9 mouse cellular contexts compared by ENCODE assay signal in genomic region chr7:111182319-111182718, GRCm38 (mm10).
A peak's percentile ranks its signal among the peaks of the same experiment; 100 is the strongest.
DNase-seq lines count a peak whose midpoint lies in the region; ATAC-seq and TF ChIP-seq lines count a peak whose summit lies in the region.
"Had no signal": no experiment of that assay in that cellular context is flagged by ENCODE, and none has a peak within 500 bp of the region (broad histone marks: within the 10 kb centered on the region; RNA-seq: fewer than 3 reads in every experiment).

No protein-coding gene starts in this region.

- no peak overlapping the region for H3K4me2 ChIP-seq in heart, embryonic 16.5 days (ENCODE audit: low read depth, low read length)
- H3K4me2 ChIP-seq: limb, embryonic 12.5 days had no signal

- no peaks in the 10 kb centered on the region for H3K27me3 ChIP-seq in heart, embryonic 16.5 days (ENCODE audit: control insufficient read depth, insufficient read depth, low read length)
- H3K27me3 ChIP-seq: limb, embryonic 12.5 days had no signal

- peaks cover 28% of the 10 kb centered on the region for H3K4me1 ChIP-seq in heart, embryonic 16.5 days (ENCODE audit: control insufficient read depth, insufficient read depth, low read length)

- H3K9ac ChIP-seq in heart, embryonic 16.5 days (ENCODE audit: low read length): no peak overlapping the region
- H3K9ac ChIP-seq: limb, embryonic 12.5 days had no signal

- no peaks in the 10 kb centered on the region for H3K36me3 ChIP-seq in heart, embryonic 16.5 days (ENCODE audit: control insufficient read depth, insufficient read depth)
- H3K36me3 ChIP-seq: limb, embryonic 12.5 days had no signal

- ATAC-seq in heart, embryonic 16.5 days (replicated peaks; ENCODE audit: extremely low read depth, insufficient read depth, low FRiP score): peak; percentile 14; the same call in 1 of the 2 replicates

- intact Hi-C loops in gastrocnemius, adult 2 months (cut with DNase I): loop anchor here (1.0 to 5.0 kb wide), 3 partner anchors 59 to 786 kb away; no protein-coding TSS in a partner anchor

- no peaks in the 10 kb centered on the region for H3K9me3 ChIP-seq in heart, embryonic 16.5 days (replicated peaks; ENCODE audit: control insufficient read depth, low read length)
- H3K9me3 ChIP-seq: limb, embryonic 12.5 days had no signal

- TF ChIP-seq CTCF in gastrocnemius, adult 2 months (IDR thresholded peaks at IDR 0.05): peak; percentile 79

- 51% methylated on average over 3 of the region's 3 CpGs for WGBS in heart, embryonic 16.5 days

- peak; percentile 65 for DNase-seq in gastrocnemius, adult 2 months
- DNase-seq in gastrocnemius, postnatal 25 days: no peak
- DNase-seq in NIH3T3 (ENCODE audit: low read depth): peak; percentile 85
- peak; percentile 80 for DNase-seq in embryo, embryonic 10.5 days (ENCODE audit: low spot score)
- DNase-seq in layer of hippocampus, adult 11-12 months (ENCODE audit: low spot score): peak; percentile 68
- peak; percentile 66 for DNase-seq in lung, postnatal 25 days (ENCODE audit: low spot score)
- peak; percentile 64 for DNase-seq in right cerebral cortex, postnatal 14 days

- no peak overlapping the region; the same call in 1 of the 2 replicates for H3K27ac ChIP-seq in gastrocnemius, adult 2 months
- no peak overlapping the region for H3K27ac ChIP-seq in heart, embryonic 16.5 days (ENCODE audit: low read length)
- H3K27ac ChIP-seq: limb, embryonic 12.5 days had no signal

- H3K4me3 ChIP-seq in gastrocnemius, adult 2 months: no peak overlapping the region
- H3K4me3 ChIP-seq in heart, embryonic 16.5 days (ENCODE audit: low read length): no peak overlapping the region
- H3K4me3 ChIP-seq: limb, embryonic 12.5 days had no signal
